Mouse (Mus musculus): ENCODE results near the gene Ppp1r18.

DNA sequence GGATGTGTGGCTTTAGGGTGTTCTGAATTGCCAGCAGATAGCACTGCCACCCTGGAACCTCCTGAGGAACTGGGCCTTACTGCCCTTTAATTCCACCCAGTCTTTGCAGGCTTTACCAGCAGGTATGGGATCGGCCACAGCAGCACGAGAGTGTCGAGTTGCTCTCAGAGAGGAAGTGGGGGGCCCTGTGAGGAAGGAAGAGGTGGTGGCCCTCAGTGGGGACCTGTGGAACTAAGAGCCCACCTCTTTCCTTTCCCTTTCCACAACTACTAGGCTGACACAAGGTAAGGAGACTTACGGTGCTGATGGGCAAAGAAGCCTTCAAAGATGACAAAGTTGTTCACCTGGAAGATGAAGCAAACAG is 38.6 kb downstream of the Ppp1r18 start:
- TF ChIP-seq MAFK (IDR thresholded peaks at IDR 0.05; ENCODE audit: insufficient read depth, low read depth, low read length) (no peak), CHD2 (IDR thresholded peaks at IDR 0.05; ENCODE audit: low read depth, low read length) (no peak), ZNF384 (IDR thresholded peaks at IDR 0.05; ENCODE audit: low read depth, low read length) (no peak)

Measured in ES-E14 (cell line).